Mouse (Mus musculus): ENCODE measurements around the gene Eml6.

- TF ChIP-seq EP300 (IDR thresholded peaks at IDR 0.05; ENCODE audit: low read depth) (no peak), CTCF (IDR thresholded peaks at IDR 0.05; ENCODE audit: low read depth) (no peak)
Measured at GRCm38 (mm10) chr11:29810324-29810723, 215.5 kb downstream of the Eml6 start.
